Mouse (Mus musculus) stomach, embryonic 16.5 days (tissue): Measurements from ENCODE around the gene Sugt1. TPM values are rescaled to one million over a fixed set of nuclear protein-coding genes. Genes with fewer than 3 reads are reported as not detected.

Experiments used
- ATAC-seq: fragments of 200-750 bp; cut with Nextera tagmentation; 2 replicates; pipeline ENCODE4 v1.8.0; 2017; ENCODE audit warnings: moderate number of reproducible peaks, moderate TSS enrichment; ENCODE audit not compliant: insufficient read depth, low FRiP score
- H3K27ac ChIP-seq: fragments of 300-500 bp; sonication (generic); 2 replicates; pipeline ENCODE4 v1.5.1; 2014; ENCODE audit warnings: low read length
- H3K27me3 ChIP-seq: fragments of 300-500 bp; sonication (generic); 2 replicates; pipeline ENCODE4 v1.6.1; 2014; ENCODE audit warnings: low read length, control low read depth, mixed read lengths; ENCODE audit not compliant: control insufficient read depth, insufficient read depth
- H3K36me3 ChIP-seq: fragments of 300-500 bp; sonication (generic); 2 replicates; pipeline ENCODE4 v1.6.1; 2014; ENCODE audit warnings: low read length; ENCODE audit not compliant: control insufficient read depth, insufficient read depth
- H3K4me1 ChIP-seq: fragments of 300-500 bp; sonication (generic); 2 replicates; pipeline ENCODE4 v1.6.1; 2014; ENCODE audit warnings: low read length, control low read depth, mixed read lengths; ENCODE audit not compliant: control insufficient read depth, insufficient read depth
- H3K4me2 ChIP-seq: fragments of 300-500 bp; sonication (generic); 2 replicates; pipeline ENCODE4 v1.6.1; 2014; ENCODE audit warnings: low read depth, low read length, mixed read lengths
- H3K4me3 ChIP-seq: fragments of 300-500 bp; sonication (generic); replicated peaks from 2 replicates; pipeline ENCODE4 v1.5.1; 2014; ENCODE audit warnings: mild to moderate bottlenecking, low read length
- H3K9ac ChIP-seq: fragments of 300-500 bp; sonication (generic); 2 replicates; pipeline ENCODE4 v1.6.1; 2014; ENCODE audit warnings: low read length
- H3K9me3 ChIP-seq: fragments of 300-500 bp; sonication (generic); replicated peaks from 2 replicates; pipeline ENCODE4 v1.6.1; 2016; ENCODE audit warnings: low read length, control low read depth; ENCODE audit not compliant: control insufficient read depth
- WGBS: fragments of 180-500 bp; shearing (Covaris S2); extraction: QIAGEN DNeasy Blood & Tissue Kit; methylation state at CpG from one replicate; pipeline ENCODE4 v1.1.7; 2014; 5-methylcytosine and 5-hydroxymethylcytosine counted together
- polyA plus RNA-seq: library from polyadenylated mRNA; unstranded; fragments of >200 nt; fragmentation: Nextera tagmentation; extraction: Ambion mirVana; gene quantifications from 2 replicates; pipeline ENCODE4 v1.2.1, GENCODE M21; 2015

Sugt1 gene
- polyA plus RNA-seq, 1 experiment from 2014 or later, result 102 TPM

- Histone ChIP-seq H3K27me3 (no peaks in the 10 kb centered on the region), H3K36me3 (peaks cover 8% of the 10 kb centered on the region; the same call in 1 of the 2 replicates), H3K4me1 (peaks cover 2% of the 10 kb centered on the region), H3K9me3 (no peaks in the 10 kb centered on the region), H3K27ac (no peak overlapping the region), H3K4me2 (no peak overlapping the region), H3K4me3 (no peak overlapping the region), H3K9ac (no peak overlapping the region)
- ATAC-seq, result no peak
- 86% methylated on average over 5 of the region's 5 CpGs for WGBS
Observed at GRCm38 (mm10) chr14:79594069-79594468, 6.6 kb downstream of the Sugt1 start.

- Histone ChIP-seq H3K27ac (no peak overlapping the region), H3K4me3 (no peak overlapping the region), H3K9me3 (no peaks in the 10 kb centered on the region), H3K4me2 (no peak overlapping the region), H3K36me3 (peaks cover 18% of the 10 kb centered on the region; the same call in 1 of the 2 replicates), H3K27me3 (no peaks in the 10 kb centered on the region), H3K4me1 (no peaks in the 10 kb centered on the region), H3K9ac (no peak overlapping the region)
- ATAC-seq, result 0 out of 2 replicates have a peak, but pooled peaks have one; percentile 47
- 55% methylated on average over 4 of the region's 4 CpGs for WGBS
Observed at GRCm38 (mm10) chr14:79596602-79597001, 9.1 kb downstream of the Sugt1 start.

- Histone ChIP-seq H3K9ac (no peak overlapping the region), H3K4me2 (no peak overlapping the region), H3K4me3 (no peak overlapping the region), H3K9me3 (no peaks in the 10 kb centered on the region), H3K27ac (no peak overlapping the region), H3K4me1 (no peaks in the 10 kb centered on the region), H3K27me3 (no peaks in the 10 kb centered on the region), H3K36me3 (peaks cover 18% of the 10 kb centered on the region; the same call in 1 of the 2 replicates)
- WGBS, result 80% methylated on average over 2 of the region's 2 CpGs
- ATAC-seq, result no peak
Observed at GRCm38 (mm10) chr14:79605881-79606280, 18.4 kb downstream of the Sugt1 start.

GRCm38 (mm10) chr14:79606392-79606791 is 18.9 kb downstream of the Sugt1 start:
- Histone ChIP-seq H3K4me1 (no peaks in the 10 kb centered on the region), H3K27me3 (no peaks in the 10 kb centered on the region), H3K27ac (no peak overlapping the region), H3K9me3 (no peaks in the 10 kb centered on the region), H3K9ac (no peak overlapping the region), H3K36me3 (peaks cover 20% of the 10 kb centered on the region; the same call in 1 of the 2 replicates), H3K4me2 (no peak overlapping the region), H3K4me3 (no peak overlapping the region)
- 87% methylated on average over 6 of the region's 6 CpGs for whole genome bisulfite sequencing
- no peak for ATAC-seq

- no peak overlapping the region for H3K4me2 ChIP-seq
- H3K9me3 ChIP-seq, result no peaks in the 10 kb centered on the region
- no peak overlapping the region for H3K9ac ChIP-seq
- peaks cover 23% of the 10 kb centered on the region; the same call in 1 of the 2 replicates for H3K36me3 ChIP-seq
- ATAC-seq, result no peak
- no peak overlapping the region for H3K4me3 ChIP-seq
- H3K27ac ChIP-seq, result no peak overlapping the region
- H3K27me3 ChIP-seq, result no peaks in the 10 kb centered on the region
- WGBS, result 93% methylated on average over 3 of the region's 3 CpGs
- H3K4me1 ChIP-seq, result no peaks in the 10 kb centered on the region
Observed at GRCm38 (mm10) chr14:79606867-79607266, 19.4 kb downstream of the Sugt1 start.

- peaks cover 21% of the 10 kb centered on the region; the same call in 1 of the 2 replicates for H3K36me3 ChIP-seq
- no peaks in the 10 kb centered on the region for H3K4me1 ChIP-seq
- no peaks in the 10 kb centered on the region for H3K9me3 ChIP-seq
- ATAC-seq, result no peak
- no peak overlapping the region for H3K4me3 ChIP-seq
- H3K4me2 ChIP-seq, result no peak overlapping the region
- H3K9ac ChIP-seq, result no peak overlapping the region
- no peaks in the 10 kb centered on the region for H3K27me3 ChIP-seq
- 90% methylated on average over 4 of the region's 4 CpGs for WGBS
- H3K27ac ChIP-seq, result no peak overlapping the region
Observed at GRCm38 (mm10) chr14:79607352-79607751, 19.9 kb downstream of the Sugt1 start.

GRCm38 (mm10) chr14:79608286-79608685 is 20.8 kb downstream of the Sugt1 start:
- Histone ChIP-seq H3K36me3 (peaks cover 19% of the 10 kb centered on the region; the same call in 1 of the 2 replicates), H3K4me2 (no peak overlapping the region), H3K9me3 (no peaks in the 10 kb centered on the region), H3K27me3 (no peaks in the 10 kb centered on the region), H3K27ac (no peak overlapping the region), H3K4me1 (no peaks in the 10 kb centered on the region), H3K4me3 (no peak overlapping the region), H3K9ac (no peak overlapping the region)
- WGBS, result 93% methylated on average over 6 of the region's 6 CpGs
- ATAC-seq, result no peak

GRCm38 (mm10) chr14:79617121-79617828 is 29.8 kb downstream of the Sugt1 start:
- Histone ChIP-seq H3K27me3 (no peaks in the 10 kb centered on the region), H3K4me2 (no peak overlapping the region), H3K9me3 (no peaks in the 10 kb centered on the region), H3K4me3 (no peak overlapping the region), H3K36me3 (peaks cover 8% of the 10 kb centered on the region; the same call in 1 of the 2 replicates), H3K4me1 (no peaks in the 10 kb centered on the region), H3K9ac (no peak overlapping the region), H3K27ac (no peak overlapping the region)
- WGBS, result 82% methylated on average over 8 of the region's 8 CpGs
- ATAC-seq, result no peak

GRCm38 (mm10) chr14:79619802-79620201 is 32.3 kb downstream of the Sugt1 start:
- Histone ChIP-seq H3K36me3 (peaks cover 13% of the 10 kb centered on the region; the same call in 1 of the 2 replicates), H3K4me1 (no peaks in the 10 kb centered on the region), H3K27ac (no peak overlapping the region), H3K27me3 (no peaks in the 10 kb centered on the region), H3K4me2 (no peak overlapping the region), H3K4me3 (no peak overlapping the region), H3K9ac (no peak overlapping the region), H3K9me3 (no peaks in the 10 kb centered on the region)
- no peak for ATAC-seq
- 96% methylated on average over 7 of the region's 7 CpGs for WGBS
